Mouse (Mus musculus): Measurements from ENCODE around the gene Gm10642. TPM values are rescaled to one million over a fixed set of nuclear protein-coding genes. Genes with fewer than 3 reads are reported as not detected.

Gene Gm10642
- total RNA-seq (2023), result 1 to 10 TPM; 2.5 to 3.8 TPM

DNA sequence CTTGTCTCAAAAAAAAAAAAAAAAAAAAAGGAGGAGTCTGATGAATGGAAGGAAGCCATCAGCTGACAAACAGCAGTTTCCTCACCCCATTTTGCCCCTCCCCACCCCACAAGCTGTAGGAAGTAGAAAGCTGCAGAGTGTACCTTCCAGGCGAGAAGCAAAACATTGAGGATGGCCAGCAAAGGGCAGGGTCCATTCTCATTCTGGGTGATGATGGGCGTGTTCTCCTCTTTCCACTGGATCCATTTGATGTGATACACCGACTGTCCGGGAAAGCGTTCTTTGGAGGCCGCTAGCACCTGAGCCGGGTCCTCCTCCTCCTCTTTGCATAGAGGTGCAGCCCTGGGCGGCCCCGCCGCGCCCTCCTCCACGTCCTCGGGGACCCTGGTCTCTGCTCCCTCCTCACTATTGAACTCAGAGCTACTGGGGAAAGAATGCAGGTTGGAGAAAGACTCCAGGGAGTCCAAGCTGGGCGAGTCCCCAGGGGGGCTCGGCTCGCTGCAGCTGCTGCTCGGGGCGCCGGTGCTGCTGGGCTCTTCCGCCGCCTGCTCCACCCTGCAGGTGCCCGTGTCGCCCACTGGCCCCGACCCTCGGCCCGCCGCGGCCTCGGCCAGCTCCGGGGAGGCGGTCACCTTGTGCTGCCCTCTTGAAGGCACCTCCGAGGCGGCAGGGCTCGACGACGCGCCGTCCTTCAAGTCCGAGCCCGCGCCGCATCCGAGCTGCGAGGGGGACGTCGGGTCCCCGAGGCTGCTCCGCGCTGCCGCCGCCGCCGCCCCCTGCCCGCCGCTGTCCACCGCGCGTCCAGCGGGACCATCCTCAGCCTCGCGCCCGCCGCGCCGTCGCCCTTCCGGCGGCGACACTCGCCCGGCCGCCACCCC lies at the start of gene Gm10642:
Gm10642 (plus strand) TSS at position 122 of the 878 bp plus-strand sequence.

DNA sequence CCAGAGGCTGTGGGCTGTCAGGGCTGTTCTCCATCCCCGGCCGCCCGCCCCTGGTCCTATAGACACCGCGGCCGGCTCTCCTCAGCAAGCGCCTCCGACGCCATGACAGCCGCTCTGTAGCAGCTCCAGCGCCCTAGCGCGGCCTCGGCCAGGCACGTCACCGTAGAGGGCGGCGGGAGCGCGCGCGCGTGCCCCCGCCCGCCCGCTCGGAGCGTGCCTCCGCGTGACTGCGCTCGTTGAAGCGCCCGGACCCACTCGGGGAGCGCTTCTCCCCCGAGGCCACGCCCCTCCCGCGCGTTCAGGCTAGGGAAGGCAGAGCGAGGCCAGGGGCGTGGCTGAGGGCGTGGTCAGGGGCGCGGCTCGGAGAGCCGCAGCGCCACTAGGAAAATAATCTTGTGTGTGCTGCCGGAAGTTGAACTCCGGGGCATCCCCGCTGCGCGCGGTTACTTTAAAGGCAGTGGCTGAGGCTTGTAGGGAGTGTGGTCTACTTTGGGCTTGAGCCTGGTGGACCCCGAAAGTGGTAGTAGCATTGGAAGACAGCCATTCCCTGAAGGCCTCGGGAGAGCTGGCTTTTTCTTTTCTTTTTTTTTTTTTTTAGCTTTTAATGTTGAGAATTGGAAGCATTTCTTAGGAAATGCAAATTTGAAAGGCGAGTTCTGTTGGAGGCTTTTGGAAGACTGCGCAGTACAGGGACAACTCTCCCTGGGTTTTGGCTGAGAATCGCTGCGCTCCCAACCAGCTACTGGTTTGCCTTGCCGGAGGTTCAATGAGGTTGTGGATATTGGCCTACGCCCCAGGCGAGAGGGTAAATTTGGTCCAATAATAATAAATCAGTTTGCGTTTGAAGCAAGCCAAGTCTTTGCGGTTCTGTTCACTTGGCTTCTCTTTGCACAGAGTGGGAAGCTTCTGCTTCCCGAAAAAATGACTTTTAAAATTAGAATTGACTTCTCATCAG lies 1.2 kb downstream of the Gm10642 start, which contains the start of gene Mindy2:
Mindy2 (minus strand) TSS at position 162 of the 955 bp plus-strand sequence.

DNA sequence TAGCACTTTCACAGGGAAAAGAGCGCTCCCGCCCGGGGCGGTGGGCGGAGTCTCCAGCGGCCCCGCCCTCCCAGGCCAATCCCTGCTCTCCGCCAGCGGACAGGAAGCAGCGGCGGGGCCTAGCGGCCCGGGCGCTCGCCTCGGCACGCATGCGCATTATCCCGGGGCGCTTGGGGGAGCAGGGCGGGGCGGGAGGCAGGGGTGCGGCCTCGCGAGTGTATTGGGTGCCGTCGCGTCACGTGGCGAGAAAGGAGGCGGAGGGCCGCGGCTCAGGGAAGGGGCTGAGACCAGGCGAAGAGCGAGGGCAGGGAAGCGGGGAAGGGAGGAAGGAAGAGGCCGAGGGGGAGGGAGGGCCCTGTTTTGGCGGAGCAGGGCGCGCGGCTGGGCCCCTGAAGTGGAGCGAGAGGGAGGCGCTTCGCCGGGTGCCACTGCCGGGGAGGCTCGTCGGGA lies 22.7 kb downstream of the Gm10642 start, which contains the start of gene Adam10:
Adam10 (plus strand) TSS at position 316 of the 450 bp plus-strand sequence.

Other genes with a start within 250 kb of the Gm10642 start
- 10 to 100 TPM; 65.5 to 66.6 TPM for gene Ccnb2, start 234.7 kb upstream of the Gm10642 start, total RNA-seq (2023)
- gene Rnf111, start 152.5 kb upstream of the Gm10642 start, total RNA-seq (2023), result 10 to 100 TPM; 65.3 to 69.0 TPM
- 10 to 100 TPM; 35.9 to 41.0 TPM for gene Sltm, start 113.5 kb upstream of the Gm10642 start, total RNA-seq (2023)
- gene Mindy2, start 923 bp downstream of the Gm10642 start, total RNA-seq (2023), result 10 to 100 TPM; 37.5 to 37.8 TPM
- gene Adam10, start 22.7 kb downstream of the Gm10642 start, total RNA-seq (2023), result 10 to 100 TPM; 73.7 to 81.2 TPM